Mouse (Mus musculus) heart, postnatal 0 days (tissue): ENCODE results near the gene Gins2.

Experiments
- CTCF ChIP-seq: IDR thresholded peaks from 2 replicates; pipeline ENCODE4 v1.5.1; 2016; ENCODE audit warnings: antibody characterized with exemption, control low read depth, low read depth
- EP300 ChIP-seq: IDR thresholded peaks from 2 replicates; pipeline ENCODE4 v1.6.1; 2016; ENCODE audit warnings: antibody characterized with exemption, low read depth

DNA sequence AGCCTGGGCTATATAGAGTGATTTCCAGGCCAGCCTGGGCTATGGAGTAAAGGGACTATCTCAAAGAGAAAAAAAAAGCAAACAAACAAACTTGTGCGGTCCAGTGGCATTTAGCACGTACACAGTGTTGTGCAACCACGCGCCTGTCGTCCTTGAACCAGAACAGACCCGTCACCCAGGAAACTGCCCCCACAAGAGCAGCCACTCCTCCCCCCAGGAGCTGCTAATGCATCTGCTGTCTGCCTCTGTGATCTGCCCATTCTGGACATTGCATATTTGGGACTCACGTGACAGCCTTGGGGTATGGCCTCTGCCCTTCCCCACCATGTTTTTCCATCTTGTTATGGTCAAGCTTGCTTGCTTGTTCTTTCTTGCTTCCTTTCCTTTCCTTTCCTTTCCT is 59.9 kb downstream of the Gins2 start:
- no peak for TF ChIP-seq CTCF
- no peak for TF ChIP-seq EP300
